Mouse (Mus musculus) splenic B cell, adult 2 months (primary cell): ENCODE results near the gene Slc25a51.

Experiments used
- DNase-seq: peaks from one replicate; pipeline ENCODE4 v3.0.0-alpha.2; 2011; ENCODE audit warnings: low read depth, low spot score
- H3K27me3 ChIP-seq: 2 replicates; pipeline ENCODE4 v1.6.1; 2012; ENCODE audit warnings: mild to moderate bottlenecking, low read length, moderate library complexity, mixed read lengths; ENCODE audit not compliant: control insufficient read depth, poor library complexity, insufficient read depth, severe bottlenecking
- H3K36me3 ChIP-seq: 2 replicates; pipeline ENCODE4 v1.6.1; 2012; ENCODE audit warnings: mild to moderate bottlenecking, low read length, moderate library complexity, mixed read lengths; ENCODE audit not compliant: control insufficient read depth, poor library complexity, insufficient read depth, severe bottlenecking

The Slc25a51 gene

DNA sequence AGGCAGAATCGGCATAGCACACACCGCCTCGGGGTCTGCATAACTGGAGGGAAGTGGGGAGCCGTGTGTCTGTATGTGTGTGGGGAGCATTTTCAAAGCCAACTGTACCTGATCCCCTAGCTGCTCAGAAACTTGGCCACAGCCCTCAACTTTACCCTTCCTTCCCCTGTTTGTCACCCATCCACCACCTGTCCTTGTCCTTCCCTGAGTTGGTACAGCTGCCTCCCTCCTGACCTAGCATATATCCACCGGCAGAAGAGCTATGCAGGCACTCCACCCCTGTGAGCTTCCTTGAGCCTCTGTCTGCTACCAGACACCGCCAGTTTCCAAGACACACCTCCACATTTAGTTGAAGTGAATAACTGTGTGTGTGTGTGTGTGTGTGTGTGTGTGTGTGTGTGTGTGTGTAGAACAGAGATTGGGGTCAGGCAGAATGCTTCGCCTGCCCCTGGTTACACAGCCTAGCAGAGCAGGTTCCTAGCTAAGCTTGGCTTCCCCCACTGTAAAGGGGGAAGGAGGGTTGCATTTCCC lies 27.9 kb upstream of the Slc25a51 start:
- no peaks in the 10 kb centered on the region for H3K27me3 ChIP-seq
- no peak for DNase-seq
- H3K36me3 ChIP-seq: no peaks in the 10 kb centered on the region

DNA sequence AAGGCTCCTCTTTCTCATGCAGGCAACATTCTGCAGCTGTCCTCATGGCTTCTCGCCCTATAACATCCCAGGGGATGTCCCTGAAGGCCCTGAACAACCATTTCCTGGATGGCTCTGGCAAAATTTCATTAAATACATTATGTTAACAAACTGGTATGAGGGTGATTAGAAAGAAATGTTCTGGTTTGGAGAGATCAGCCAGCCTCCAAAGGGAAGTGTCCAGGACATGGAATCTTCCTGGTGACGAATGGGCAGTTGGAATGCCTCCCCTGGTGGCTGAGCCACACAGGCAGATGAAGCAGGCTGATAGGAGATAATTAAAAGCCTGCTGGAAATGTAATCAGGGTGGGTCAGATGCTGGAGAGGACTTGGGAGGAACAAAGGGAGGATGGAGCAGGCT lies 27.3 kb upstream of the Slc25a51 start:
- Histone ChIP-seq H3K27me3 (no peaks in the 10 kb centered on the region), H3K36me3 (no peaks in the 10 kb centered on the region)
- DNase-seq: no peak

GRCm38 (mm10) chr4:45434681-45435080 lies 26.1 kb upstream of the Slc25a51 start:
- Histone ChIP-seq H3K36me3 (no peaks in the 10 kb centered on the region), H3K27me3 (no peaks in the 10 kb centered on the region)
- no peak for DNase-seq

GRCm38 (mm10) chr4:45434071-45434470 lies 25.5 kb upstream of the Slc25a51 start:
- no peaks in the 10 kb centered on the region for H3K36me3 ChIP-seq
- no peak for DNase-seq
- H3K27me3 ChIP-seq: no peaks in the 10 kb centered on the region

GRCm38 (mm10) chr4:45431806-45432205 lies 23.2 kb upstream of the Slc25a51 start:
- DNase-seq: no peak
- no peaks in the 10 kb centered on the region for H3K36me3 ChIP-seq
- H3K27me3 ChIP-seq: no peaks in the 10 kb centered on the region

DNA sequence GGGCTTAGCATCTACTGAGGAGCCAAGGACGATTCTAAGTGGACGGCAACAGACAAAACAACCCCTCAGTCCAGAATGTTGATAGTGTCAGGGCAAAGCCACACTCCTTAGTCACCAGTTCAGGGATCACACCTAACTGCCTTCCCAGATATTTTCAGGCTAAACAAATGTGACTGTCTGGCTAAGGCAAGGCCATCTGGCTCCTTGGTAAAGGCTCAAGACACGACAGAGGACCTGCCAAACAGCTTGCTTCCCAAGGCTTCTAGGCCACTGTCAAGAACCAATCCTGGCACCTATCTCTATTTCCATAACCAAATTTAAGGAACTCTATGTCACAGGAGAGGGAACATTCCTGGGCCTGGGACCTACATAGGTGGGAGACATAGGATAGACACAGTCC lies 22.8 kb upstream of the Slc25a51 start:
- H3K27me3 ChIP-seq: no peaks in the 10 kb centered on the region
- DNase-seq: no peak
- H3K36me3 ChIP-seq: no peaks in the 10 kb centered on the region

GRCm38 (mm10) chr4:45429451-45429850 lies 20.9 kb upstream of the Slc25a51 start:
- Histone ChIP-seq H3K27me3 (no peaks in the 10 kb centered on the region), H3K36me3 (no peaks in the 10 kb centered on the region)
- DNase-seq: no peak

DNA sequence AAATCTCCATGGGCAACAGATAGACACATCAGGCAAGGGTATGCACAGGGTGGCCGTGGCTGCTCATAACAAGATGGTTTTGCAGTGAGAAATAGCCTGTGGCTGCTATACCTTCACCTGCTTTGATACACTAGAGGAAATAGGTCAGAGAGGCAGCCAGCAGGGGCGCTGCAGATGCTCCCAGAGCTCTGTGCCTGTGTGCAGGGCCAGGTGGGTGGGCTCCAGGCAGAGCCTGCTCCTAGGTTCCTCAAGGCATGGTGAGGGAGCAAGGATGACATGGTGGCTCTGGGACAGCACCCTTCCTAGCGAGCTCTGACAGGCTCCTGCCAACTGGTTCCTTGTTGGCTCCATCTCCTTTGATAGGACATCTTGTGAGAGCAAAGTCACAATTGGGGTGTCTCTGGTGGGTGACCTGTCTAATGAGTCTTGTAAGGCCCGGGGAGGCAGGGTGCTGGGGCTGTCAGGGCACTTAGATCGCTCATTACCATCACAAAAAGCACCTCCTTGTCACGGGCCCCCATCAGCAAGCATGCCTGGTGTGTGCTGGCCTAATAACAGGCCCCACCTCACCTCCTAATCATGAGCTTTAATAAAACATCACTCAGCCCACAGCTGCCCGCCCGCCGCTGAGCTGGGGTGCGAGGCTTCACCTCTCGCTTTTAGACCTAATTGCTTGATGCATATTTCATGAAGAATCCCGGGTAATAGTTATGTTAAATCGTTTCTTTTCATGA lies 18.3 kb upstream of the Slc25a51 start:
- no peak for DNase-seq
- no peaks in the 10 kb centered on the region for H3K27me3 ChIP-seq
- no peaks in the 10 kb centered on the region for H3K36me3 ChIP-seq

GRCm38 (mm10) chr4:45423406-45423805 lies 14.8 kb upstream of the Slc25a51 start:
- DNase-seq: no peak
- H3K27me3 ChIP-seq: no peaks in the 10 kb centered on the region
- H3K36me3 ChIP-seq: no peaks in the 10 kb centered on the region

DNA sequence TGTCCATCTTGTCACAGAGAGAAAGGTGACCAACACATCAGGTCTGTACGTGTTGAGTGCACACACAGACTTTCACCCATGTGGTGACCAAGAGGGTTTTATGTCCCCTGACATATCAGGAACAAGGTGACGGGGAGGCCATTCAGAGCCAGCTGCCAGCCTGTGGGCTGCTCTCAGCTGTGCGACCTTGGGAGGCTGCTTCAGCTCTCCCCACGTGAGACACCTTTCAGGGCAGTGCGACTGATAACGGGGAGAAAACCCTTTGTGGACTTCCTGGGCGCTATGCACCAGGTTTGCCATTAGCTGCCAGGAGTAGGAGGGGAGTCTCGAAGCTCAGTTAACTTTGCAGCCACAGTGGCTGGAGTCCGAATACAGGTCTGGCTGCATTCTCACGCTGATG lies 14.1 kb upstream of the Slc25a51 start:
- H3K36me3 ChIP-seq: no peaks in the 10 kb centered on the region
- DNase-seq: no peak
- H3K27me3 ChIP-seq: no peaks in the 10 kb centered on the region

DNA sequence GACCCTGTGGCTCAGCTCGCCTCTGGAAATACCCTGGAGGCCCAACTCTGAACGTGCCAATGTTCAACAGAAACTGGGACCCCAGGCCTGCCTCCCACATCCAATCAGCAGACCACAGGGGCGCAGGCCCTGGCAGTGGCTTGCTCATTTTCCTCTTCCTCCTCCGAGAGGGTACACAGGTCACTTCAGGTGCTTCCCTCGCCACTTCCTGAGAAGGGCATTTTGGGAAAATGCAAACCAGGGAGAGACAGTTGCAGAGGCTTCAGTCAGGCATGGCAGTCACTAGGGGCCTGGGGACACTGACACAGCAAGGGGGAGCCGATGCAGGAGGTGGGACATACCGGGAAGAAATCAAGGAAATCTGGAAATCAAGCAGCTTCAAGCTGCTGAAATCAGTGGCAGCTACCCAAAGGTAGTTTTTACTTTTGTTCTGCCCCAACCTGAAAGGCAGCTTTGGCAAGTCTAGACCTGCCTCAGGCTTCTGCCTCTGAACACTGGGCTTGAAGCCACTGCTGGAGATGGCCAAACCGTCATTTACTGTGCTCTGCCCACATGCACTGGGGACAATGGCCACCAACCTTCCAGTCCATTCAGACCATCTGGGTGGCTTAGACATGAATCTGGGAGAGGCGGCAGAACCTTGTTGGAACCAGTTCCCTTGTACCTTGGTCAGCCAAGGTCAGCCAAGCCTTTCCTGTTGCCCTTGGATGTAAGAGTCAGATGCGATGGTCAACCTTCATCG lies 13.1 kb upstream of the Slc25a51 start:
- Histone ChIP-seq H3K27me3 (no peaks in the 10 kb centered on the region), H3K36me3 (no peaks in the 10 kb centered on the region)
- DNase-seq: no peak

GRCm38 (mm10) chr4:45420733-45421132 lies 12.2 kb upstream of the Slc25a51 start:
- H3K27me3 ChIP-seq: no peaks in the 10 kb centered on the region
- DNase-seq: no peak
- H3K36me3 ChIP-seq: no peaks in the 10 kb centered on the region

DNA sequence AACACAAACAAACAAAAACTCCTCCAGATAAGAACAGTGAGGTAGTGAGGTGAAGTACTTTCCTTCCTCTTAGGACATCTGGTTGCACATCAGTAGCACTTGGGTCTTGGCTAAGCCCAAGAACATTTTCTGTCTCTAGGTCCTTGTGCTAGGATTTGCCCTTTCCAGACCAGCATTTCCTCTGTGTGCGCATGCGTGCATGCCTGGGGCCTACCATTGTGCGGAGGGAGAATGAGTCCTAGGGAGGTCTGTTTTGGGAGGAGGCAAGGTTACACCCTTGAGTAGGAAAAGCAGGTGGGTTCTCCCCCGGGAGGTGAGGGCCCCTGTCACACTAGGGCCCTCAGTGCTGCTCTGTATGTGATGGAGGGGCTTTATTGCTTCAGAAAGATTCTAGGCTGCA lies 10.5 kb upstream of the Slc25a51 start:
- no peaks in the 10 kb centered on the region for H3K27me3 ChIP-seq
- DNase-seq: no peak
- no peaks in the 10 kb centered on the region for H3K36me3 ChIP-seq

DNA sequence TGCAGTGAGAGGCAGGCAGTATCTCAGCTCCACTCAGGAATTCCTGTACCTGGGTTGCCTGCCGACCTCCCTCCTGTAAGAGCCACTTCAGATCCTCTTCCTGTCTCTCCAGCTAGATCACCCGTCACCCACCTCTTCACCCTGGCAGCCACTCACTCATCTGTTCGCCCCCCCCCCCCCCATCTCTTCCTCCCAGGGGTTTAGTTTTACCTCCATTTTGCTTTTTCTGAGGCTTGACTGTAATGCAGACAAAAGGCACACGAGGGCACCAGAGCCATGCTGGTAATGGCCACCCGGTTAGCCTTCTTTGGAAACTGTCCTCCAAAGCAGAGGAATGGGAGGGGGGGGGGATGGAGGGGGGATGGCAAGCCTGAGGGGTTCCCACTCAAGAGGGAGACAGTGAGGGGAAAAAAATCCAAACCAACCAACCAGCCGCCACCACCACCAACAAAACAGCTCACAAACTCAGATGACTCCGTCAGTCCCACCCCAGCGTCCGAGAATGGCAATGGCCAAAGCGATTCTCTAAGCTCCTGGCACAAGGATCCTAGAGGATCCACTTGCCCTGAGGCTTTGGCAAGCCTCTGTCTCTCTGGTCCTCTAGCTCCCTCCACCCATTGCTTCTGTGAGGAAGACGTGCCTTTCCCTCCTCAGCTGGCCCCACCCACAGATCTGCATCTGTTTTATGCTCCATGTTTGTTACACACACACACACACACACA lies 9.8 kb upstream of the Slc25a51 start:
- no peaks in the 10 kb centered on the region for H3K36me3 ChIP-seq
- peak; percentile 81 for DNase-seq
- no peaks in the 10 kb centered on the region for H3K27me3 ChIP-seq

GRCm38 (mm10) chr4:45416314-45416713 lies 7.7 kb upstream of the Slc25a51 start:
- Histone ChIP-seq H3K27me3 (no peaks in the 10 kb centered on the region), H3K36me3 (no peaks in the 10 kb centered on the region)
- DNase-seq: no peak
